Mouse (Mus musculus) liver, adult 2 months (tissue): ENCODE results near the gene Elovl4.

ENCODE experiments used
- CTCF ChIP-seq: fragments of 200-500 bp; IDR thresholded peaks from 2 replicates; pipeline ENCODE4 v1.5.1; 2011; ENCODE audit warnings: low read depth, low read length, control low read depth
- POLR2A ChIP-seq: fragments of 200-500 bp; IDR thresholded peaks from 2 replicates; pipeline ENCODE4 v1.6.1; 2011; ENCODE audit warnings: low read length, control low read depth; ENCODE audit not compliant: insufficient read depth; ENCODE audit errors: extremely low read depth

DNA sequence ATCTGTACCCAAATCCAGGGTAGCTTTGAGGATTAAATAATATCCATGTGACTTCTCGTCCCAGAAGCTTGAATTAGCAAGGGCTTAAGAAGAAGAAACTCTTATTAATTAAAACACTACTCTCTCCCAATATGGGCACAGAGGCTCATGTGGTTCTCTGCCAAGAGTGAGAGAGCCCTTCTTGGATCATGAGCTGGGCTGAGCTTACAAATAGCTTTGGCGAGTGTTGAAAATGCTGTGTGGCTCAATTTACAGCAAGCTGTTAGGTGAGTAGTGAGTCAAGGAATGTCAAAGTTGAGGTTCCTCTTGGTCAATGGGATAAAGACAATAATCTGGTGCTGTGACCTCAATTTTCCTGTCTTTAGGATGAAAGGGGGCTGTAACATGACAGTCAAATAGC lies 74.2 kb downstream of the Elovl4 start:
- TF ChIP-seq CTCF (no peak), POLR2A (no peak)
